Comparison of ENCODE assay signal across 25 mouse cellular contexts in the genomic region with DNA sequence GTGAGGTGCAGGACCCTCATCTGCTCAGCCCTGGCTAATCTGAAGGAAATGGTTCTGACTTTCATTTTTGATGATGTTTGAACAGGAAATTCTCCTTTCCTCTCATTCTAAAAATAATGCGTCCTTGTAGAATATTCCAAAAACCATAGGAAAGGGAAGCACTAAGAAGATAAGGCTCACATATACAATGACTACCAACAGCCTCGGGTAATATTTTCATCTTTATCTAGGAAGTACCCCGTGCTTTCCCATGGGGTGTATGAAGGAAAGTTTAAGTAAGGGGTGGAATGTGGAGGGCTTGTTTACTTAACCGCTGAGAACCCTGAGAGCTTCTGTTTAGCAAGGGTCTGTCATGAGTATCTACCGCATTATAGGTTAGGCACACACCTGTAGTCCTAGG. TPM values are rescaled to one million over a fixed set of nuclear protein-coding genes. Genes with fewer than 3 reads are reported as not detected.
DNase-seq lines count a peak whose midpoint lies in the region; ATAC-seq and TF ChIP-seq lines count a peak whose summit lies in the region.
"Had no signal": no experiment of that assay in that cellular context is flagged by ENCODE, and none has a peak within 500 bp of the region (broad histone marks: within the 10 kb centered on the region; RNA-seq: fewer than 3 reads in every experiment).

No protein-coding gene starts in this region.

- peak overlapping the region; percentile 15; the same call in 1 of the 2 replicates for H3K4me3 ChIP-seq in gastrocnemius, adult 2 months
- H3K4me3 ChIP-seq in kidney, embryonic 16.5 days (ENCODE audit: low read length): no peak overlapping the region
- no peak overlapping the region for H3K4me3 ChIP-seq in lung, embryonic 14.5 days (ENCODE audit: low read depth, low read length)
- no peak overlapping the region for H3K4me3 ChIP-seq in CH12.LX (replicated peaks in 1 of 3; ENCODE audit: low read depth in 2 of 3, low read length in 2 of 3, poor library complexity in 1 of 3)
- H3K4me3 ChIP-seq: embryonic facial prominence, embryonic 13.5 days; erythroblast, embryonic 14.5 days; forebrain, embryonic 12.5 days; heart, embryonic 10.5 days; hindbrain, embryonic 13.5 days; liver, embryonic 13.5 days had no signal

- H3K4me2 ChIP-seq in kidney, embryonic 16.5 days (replicated peaks; ENCODE audit: low read depth, low read length): no peak overlapping the region
- no peak overlapping the region for H3K4me2 ChIP-seq in lung, embryonic 14.5 days
- peak overlapping the region; percentile 11; the same call in 1 of the 2 replicates for H3K4me2 ChIP-seq in CH12.LX (ENCODE audit: insufficient read depth, low read depth, poor library complexity, severe bottlenecking)
- H3K4me2 ChIP-seq: embryonic facial prominence, embryonic 13.5 days; forebrain, embryonic 12.5 days; hindbrain, embryonic 13.5 days; liver, embryonic 13.5 days; midbrain, embryonic 11.5 days had no signal

- no peaks in the 10 kb centered on the region for H3K27me3 ChIP-seq in kidney, embryonic 16.5 days (ENCODE audit: insufficient read depth, low read length)
- H3K27me3 ChIP-seq in lung, embryonic 14.5 days (ENCODE audit: insufficient read depth, low read length): no peaks in the 10 kb centered on the region
- H3K27me3 ChIP-seq in CH12.LX (replicated peaks): no peaks in the 10 kb centered on the region
- H3K27me3 ChIP-seq: embryonic facial prominence, embryonic 13.5 days; forebrain, embryonic 12.5 days; hindbrain, embryonic 13.5 days; liver, embryonic 13.5 days had no signal

- 78% methylated on average over 5 of the region's 5 CpGs for WGBS in kidney, embryonic 16.5 days
- WGBS in lung, embryonic 14.5 days: 34% methylated on average over 5 of the region's 5 CpGs

- DNase-seq in gastrocnemius, adult 2 months: no peak
- DNase-seq in gastrocnemius, adult 8-10 months (ENCODE audit: low spot score in 2 of 2): no peak
- no peak for DNase-seq in kidney, postnatal 10 days
- peak; percentile 35 for DNase-seq in lung, embryonic 14.5 days
- DNase-seq in lung, postnatal 36 days: no peak
- DNase-seq in CH12.LX (ENCODE audit: extremely low read depth): no peak
- DNase-seq: adrenal gland, postnatal 10 days; cerebellum, adult 8-10 months; cerebellum, postnatal 36 days; embryo, embryonic 11 days; kidney, adult 8-10 months; kidney, postnatal 36 days; left cerebral cortex, postnatal 4 days; liver, embryonic 13.5 days; right cerebral cortex, postnatal 4 days; thymus, adult 18-20 months; thymus, postnatal 36 days had no signal

- H3K79me2 ChIP-seq in CH12.LX (replicated peaks; ENCODE audit: control insufficient read depth, extremely low read depth, insufficient read depth, poor library complexity, severe bottlenecking): peaks cover 62% of the 10 kb centered on the region

- no peak for TF ChIP-seq CTCF in gastrocnemius, adult 2 months (IDR thresholded peaks at IDR 0.05)
- TF ChIP-seq CTCF in lung, embryonic 14.5 days (IDR thresholded peaks at IDR 0.05; ENCODE audit: low read depth): no peak
- no peak for TF ChIP-seq CTCF in CH12.LX (conservative IDR thresholded peaks at IDR 0.05 in 1 of 2, IDR thresholded peaks at IDR 0.05 in 1 of 2; ENCODE audit: low read depth in 2 of 2, low read length in 2 of 2)

- in situ Hi-C loops in CH12.LX (cut with MboI; ENCODE audit: low pct_ligation_motif_present, low pct_unique_long_range_greater_than_20kb, low sequenced_read_pairs): no loop called here

- H3K36me3 ChIP-seq in kidney, embryonic 16.5 days (ENCODE audit: insufficient read depth, low read length): no peaks in the 10 kb centered on the region
- H3K36me3 ChIP-seq in lung, embryonic 14.5 days (ENCODE audit: insufficient read depth): no peaks in the 10 kb centered on the region
- H3K36me3 ChIP-seq in CH12.LX (replicated peaks in 1 of 2; ENCODE audit: control insufficient read depth in 1 of 2, insufficient read depth in 1 of 2, low read length in 1 of 2): peaks cover 47 to 91% of the 10 kb centered on the region in 2 experiments
- H3K36me3 ChIP-seq: embryonic facial prominence, embryonic 13.5 days; forebrain, embryonic 12.5 days; heart, embryonic 10.5 days; hindbrain, embryonic 13.5 days; liver, embryonic 13.5 days had no signal

- no peak overlapping the region for H3K9ac ChIP-seq in kidney, embryonic 16.5 days (replicated peaks; ENCODE audit: low read length)
- H3K9ac ChIP-seq in lung, embryonic 14.5 days: no peak overlapping the region
- H3K9ac ChIP-seq in CH12.LX (ENCODE audit: insufficient read depth, low read depth): peak overlapping the region; percentile 53; the same call in 1 of the 2 replicates
- H3K9ac ChIP-seq: embryonic facial prominence, embryonic 13.5 days; forebrain, embryonic 12.5 days; hindbrain, embryonic 13.5 days; liver, embryonic 13.5 days had no signal

- peak; percentile 46; the same call in 1 of the 2 replicates for ATAC-seq in kidney, embryonic 16.5 days (ENCODE audit: low FRiP score, low TSS enrichment)
- ATAC-seq in lung, embryonic 14.5 days (ENCODE audit: insufficient read depth): no peak

- no peak for TF ChIP-seq POLR2A in CH12.LX (IDR thresholded peaks at IDR 0.05; ENCODE audit: low read depth, low read length)

- H3K27ac ChIP-seq in gastrocnemius, adult 2 months: peak overlapping the region; percentile 72
- no peak overlapping the region for H3K27ac ChIP-seq in kidney, embryonic 16.5 days (ENCODE audit: low read length)
- no peak overlapping the region for H3K27ac ChIP-seq in lung, embryonic 14.5 days (ENCODE audit: low read depth)
- peak overlapping the region; percentile 95 for H3K27ac ChIP-seq in CH12.LX (ENCODE audit: insufficient read depth, low read depth)
- H3K27ac ChIP-seq: embryonic facial prominence, embryonic 13.5 days; forebrain, embryonic 12.5 days; heart, embryonic 10.5 days; hindbrain, embryonic 13.5 days; liver, embryonic 13.5 days; macrophage had no signal

- dilution Hi-C loops in CH12.LX (cut with MboI; ENCODE audit: extremely low pct_ligation_motif_present, extremely low pct_unique_long_range_greater_than_20kb, low sequenced_read_pairs): no loop called here

- intact Hi-C loops in gastrocnemius, adult 2 months (cut with DNase I): no loop called here

- no peak for TF ChIP-seq RAD21 in CH12.LX (IDR thresholded peaks at IDR 0.05; ENCODE audit: low read depth, low read length)

- H3K4me1 ChIP-seq in kidney, embryonic 16.5 days (ENCODE audit: insufficient read depth, low read length): no peaks in the 10 kb centered on the region
- H3K4me1 ChIP-seq in lung, embryonic 14.5 days (ENCODE audit: insufficient read depth): no peaks in the 10 kb centered on the region
- H3K4me1 ChIP-seq in CH12.LX (ENCODE audit: control insufficient read depth in 1 of 2, insufficient read depth in 2 of 2): peaks cover 29 to 94% of the 10 kb centered on the region in 2 experiments
- H3K4me1 ChIP-seq: embryonic facial prominence, embryonic 13.5 days; forebrain, embryonic 12.5 days; heart, embryonic 10.5 days; hindbrain, embryonic 13.5 days; liver, embryonic 13.5 days had no signal

- no peaks in the 10 kb centered on the region for H3K9me3 ChIP-seq in kidney, embryonic 16.5 days (ENCODE audit: low read length)
- no peaks in the 10 kb centered on the region for H3K9me3 ChIP-seq in lung, embryonic 14.5 days (ENCODE audit: low read depth, low read length)
- H3K9me3 ChIP-seq in CH12.LX (replicated peaks; ENCODE audit: low read length): peaks cover 17% of the 10 kb centered on the region
- H3K9me3 ChIP-seq: embryonic facial prominence, embryonic 13.5 days; forebrain, embryonic 12.5 days; heart, embryonic 10.5 days; hindbrain, embryonic 13.5 days; liver, embryonic 13.5 days had no signal

- no peak for TF ChIP-seq EP300 in CH12.LX (IDR thresholded peaks at IDR 0.05; ENCODE audit: low read length)

TF ChIP-seq in CH12.LX, 34 proteins besides CTCF, POLR2A, EP300 and RAD21:
- TF ChIP-seq CHD1 (IDR thresholded peaks at IDR 0.05; ENCODE audit: low read depth, low read length) (0 out of 2 replicates have a peak, but pooled peaks have one; percentile 57), TCF12 (IDR thresholded peaks at IDR 0.05; ENCODE audit: low read depth, low read length) (no peak)

RNA-seq across cellular contexts. Expression of a gene that starts 37.0 kb away (rescaled TPM):
- total RNA-seq in gastrocnemius, adult 2 months (2021): 1 to 10 TPM; 3.1 to 4.1 TPM
- 1 to 10 TPM; 2.4 to 3.0 (median 2.7) TPM for total RNA-seq in gastrocnemius, adult 8-10 months (2022)
- 14.1 and 17.7 TPM in 2 replicates for polyA plus RNA-seq in kidney, embryonic 16.5 days (2015; fragmentation: Nextera tagmentation; extraction: Ambion mirVana)
- 16.3 and 17.6 TPM in 2 replicates for polyA plus RNA-seq in lung, embryonic 14.5 days (2014; fragmentation: Nextera tagmentation; extraction: Ambion mirVana)
- 49.3 and 52.0 TPM in 2 replicates for total RNA-seq in CH12.LX (2012; rRNA removed)
- total RNA-seq in CH12.LX (2014; rRNA removed): 28.9 and 37.7 TPM in 2 replicates
- polyA plus RNA-seq in CH12.LX (2012; ENCODE audit: insufficient read length, low read depth): 49.4 and 55.7 TPM in 2 replicates

Comparison
In these comparisons a context has a peak if more than half of its experiments do, and no peak if none do; other contexts are left out.
1. H3K27ac ChIP-seq: peak in gastrocnemius, adult 2 months (single experiment) and CH12.LX (single experiment); none in kidney, embryonic 16.5 days (single experiment) and lung, embryonic 14.5 days (single experiment).
2. RNA of a gene that starts 37.0 kb away (total RNA-seq): 28.9 to 52.0 TPM in CH12.LX; 3.1 to 4.1 TPM in gastrocnemius, adult 2 months and 2.4 to 3.0 TPM in gastrocnemius, adult 8-10 months; every median in the first group is over 4 times any median in the second.